Mouse (Mus musculus): ENCODE data around the gene Gna12. TPM values are rescaled to one million over a fixed set of nuclear protein-coding genes. Genes with fewer than 3 reads are reported as not detected.

Gna12 gene
- polyA plus RNA-seq, 1 experiment from 2014 or later = 30.5 TPM

- WGBS = 80% methylated on average over 17 of the region's 17 CpGs
- Histone ChIP-seq H3K27ac (no peak overlapping the region), H3K4me1 (no peaks in the 10 kb centered on the region; the same call in 1 of the 2 replicates), H3K9me3 (no peaks in the 10 kb centered on the region), H3K4me2 (replicated peaks) (no peak overlapping the region), H3K36me3 (no peaks in the 10 kb centered on the region), H3K9ac (no peak overlapping the region), H3K27me3 (no peaks in the 10 kb centered on the region), H3K4me3 (no peak overlapping the region)
- no peak for ATAC-seq (ENCODE audit: insufficient number of reproducible peaks, insufficient read depth, low FRiP score, low TSS enrichment)
Observed at GRCm38 (mm10) chr5:140726946-140727740, 103.1 kb downstream of the Gna12 start.

- Histone ChIP-seq H3K4me3 (no peak overlapping the region), H3K27ac (no peak overlapping the region), H3K4me1 (no peaks in the 10 kb centered on the region; the same call in 1 of the 2 replicates), H3K36me3 (no peaks in the 10 kb centered on the region), H3K27me3 (no peaks in the 10 kb centered on the region), H3K9me3 (no peaks in the 10 kb centered on the region), H3K9ac (no peak overlapping the region), H3K4me2 (replicated peaks) (no peak overlapping the region)
- WGBS = 81% methylated on average over 7 of the region's 7 CpGs
- ATAC-seq (ENCODE audit: insufficient number of reproducible peaks, insufficient read depth, low FRiP score, low TSS enrichment) = no peak
Observed at GRCm38 (mm10) chr5:140726062-140726839, 104.0 kb downstream of the Gna12 start.

- no peak for ATAC-seq (ENCODE audit: insufficient number of reproducible peaks, insufficient read depth, low FRiP score, low TSS enrichment)
- H3K4me2 ChIP-seq (replicated peaks) = no peak within 1 kb of the TSS
- no peak within 1 kb of the TSS for H3K9ac ChIP-seq
- 83% methylated on average over 13 of the region's 13 CpGs for WGBS
- H3K36me3 ChIP-seq = peaks cover 7% of the 10 kb centered on the region
- no peak within 1 kb of the TSS for H3K27ac ChIP-seq
- H3K27me3 ChIP-seq = no peaks in the 10 kb centered on the region
- no peaks in the 10 kb centered on the region; the same call in 1 of the 2 replicates for H3K4me1 ChIP-seq
- no peaks in the 10 kb centered on the region for H3K9me3 ChIP-seq
- no peak within 1 kb of the TSS for H3K4me3 ChIP-seq
Observed at GRCm38 (mm10) chr5:140723822-140724221, 106.4 kb downstream of the Gna12 start, which contains the start of gene Amz1. Amz1 (plus strand) TSS chr5:140724127.

- no peaks in the 10 kb centered on the region; the same call in 1 of the 2 replicates for H3K4me1 ChIP-seq
- H3K4me2 ChIP-seq (replicated peaks) = no peak overlapping the region
- no peak for ATAC-seq (ENCODE audit: insufficient number of reproducible peaks, insufficient read depth, low FRiP score, low TSS enrichment)
- H3K27ac ChIP-seq = no peak overlapping the region
- H3K27me3 ChIP-seq = no peaks in the 10 kb centered on the region
- peaks cover 24% of the 10 kb centered on the region for H3K36me3 ChIP-seq
- H3K9ac ChIP-seq = no peak overlapping the region
- no peaks in the 10 kb centered on the region for H3K9me3 ChIP-seq
- no peak overlapping the region for H3K4me3 ChIP-seq
- WGBS = 77% methylated on average over 3 of the region's 3 CpGs
Observed at GRCm38 (mm10) chr5:140722121-140722520, 108.1 kb downstream of the Gna12 start.

GRCm38 (mm10) chr5:140720773-140721172 is 109.5 kb downstream of the Gna12 start:
- Histone ChIP-seq H3K9ac (no peak overlapping the region), H3K4me3 (no peak overlapping the region), H3K4me1 (no peaks in the 10 kb centered on the region), H3K9me3 (no peaks in the 10 kb centered on the region), H3K27me3 (no peaks in the 10 kb centered on the region), H3K27ac (no peak overlapping the region), H3K36me3 (peaks cover 38% of the 10 kb centered on the region), H3K4me2 (replicated peaks) (no peak overlapping the region)
- 78% methylated on average over 7 of the region's 7 CpGs for WGBS
- ATAC-seq (ENCODE audit: insufficient number of reproducible peaks, insufficient read depth, low FRiP score, low TSS enrichment) = no peak

GRCm38 (mm10) chr5:140711040-140711439 is 119.2 kb downstream of the Gna12 start:
- no peak overlapping the region for H3K4me2 ChIP-seq (replicated peaks)
- H3K4me1 ChIP-seq = peaks cover 2% of the 10 kb centered on the region
- no peak overlapping the region for H3K9ac ChIP-seq
- H3K27ac ChIP-seq = no peak overlapping the region
- no peak overlapping the region for H3K4me3 ChIP-seq
- no peaks in the 10 kb centered on the region for H3K27me3 ChIP-seq
- WGBS = 82% methylated on average over 5 of the region's 5 CpGs
- peaks cover 71% of the 10 kb centered on the region for H3K36me3 ChIP-seq
- no peaks in the 10 kb centered on the region for H3K9me3 ChIP-seq
- ATAC-seq (ENCODE audit: insufficient number of reproducible peaks, insufficient read depth, low FRiP score, low TSS enrichment) = no peak

- Histone ChIP-seq H3K9ac (no peak overlapping the region), H3K27me3 (no peaks in the 10 kb centered on the region), H3K4me1 (peaks cover 5% of the 10 kb centered on the region), H3K27ac (no peak overlapping the region), H3K4me2 (replicated peaks) (no peak overlapping the region), H3K4me3 (no peak overlapping the region), H3K36me3 (peaks cover 64% of the 10 kb centered on the region), H3K9me3 (no peaks in the 10 kb centered on the region)
- WGBS = 91% methylated on average over 6 of the region's 6 CpGs
- ATAC-seq (ENCODE audit: insufficient number of reproducible peaks, insufficient read depth, low FRiP score, low TSS enrichment) = no peak
Observed at GRCm38 (mm10) chr5:140710315-140710714, 119.9 kb downstream of the Gna12 start.

Other genes starting within 250 kb of the Gna12 start
- 14.0 and 14.2 TPM in 2 replicates for gene Lfng, start 223.1 kb downstream of the Gna12 start, polyA plus RNA-seq (2016; fragmentation: Nextera tagmentation; extraction: Ambion mirVana)
- gene Ttyh3, start 181.4 kb downstream of the Gna12 start, polyA plus RNA-seq (2016; fragmentation: Nextera tagmentation; extraction: Ambion mirVana) = 60.6 and 62.6 TPM in 2 replicates
- 25.9 and 29.7 TPM in 2 replicates for gene Iqce, start 128.1 kb downstream of the Gna12 start, polyA plus RNA-seq (2016; fragmentation: Nextera tagmentation; extraction: Ambion mirVana)
- gene Brat1, start 125.4 kb downstream of the Gna12 start, polyA plus RNA-seq (2016; fragmentation: Nextera tagmentation; extraction: Ambion mirVana) = 23.8 and 24.5 TPM in 2 replicates
- 0.74 and 1.4 TPM in 2 replicates for gene Amz1, start 106.3 kb downstream of the Gna12 start, polyA plus RNA-seq (2016; fragmentation: Nextera tagmentation; extraction: Ambion mirVana)
- 0.05 and 0.41 TPM in 2 replicates for gene Card11, start 170.2 kb upstream of the Gna12 start, polyA plus RNA-seq (2016; fragmentation: Nextera tagmentation; extraction: Ambion mirVana)

Measured in embryonic facial prominence, embryonic 12.5 days (tissue).